Mouse (Mus musculus): ENCODE measurements around the gene Wnt3a. TPM values are rescaled to one million over a fixed set of nuclear protein-coding genes. Genes with fewer than 3 reads are reported as not detected.
A peak's percentile ranks its signal among the peaks of the same experiment; 100 is the strongest.

Gene Wnt3a
- polyA plus RNA-seq, 1 experiment from 2014 or later = not detected

GRCm38 (mm10) chr11:59330560-59330959 lies 40.0 kb upstream of the Wnt3a start:
- Histone ChIP-seq H3K4me1 (ENCODE audit: control insufficient read depth, insufficient read depth, low read length) (0 out of 2 replicates have a peak, but pooled peaks cover 8% of the 10 kb centered on the region), H3K4me2 (replicated peaks; ENCODE audit: low read depth, low read length) (no peak overlapping the region), H3K27me3 (ENCODE audit: control insufficient read depth, insufficient read depth, low read length) (no peaks in the 10 kb centered on the region), H3K9ac (replicated peaks; ENCODE audit: low read depth, low read length) (no peak overlapping the region), H3K4me3 (ENCODE audit: low read depth, low read length) (no peak overlapping the region), H3K27ac (ENCODE audit: low read length) (no peak overlapping the region), H3K9me3 (ENCODE audit: control insufficient read depth, low read depth, low read length) (no peaks in the 10 kb centered on the region), H3K36me3 (ENCODE audit: control insufficient read depth, insufficient read depth, low read length) (no peaks in the 10 kb centered on the region)
- 43% methylated on average over 5 of the region's 5 CpGs for WGBS
- ATAC-seq (ENCODE audit: insufficient number of reproducible peaks, insufficient read depth, low FRiP score, low read depth) = no peak

DNA sequence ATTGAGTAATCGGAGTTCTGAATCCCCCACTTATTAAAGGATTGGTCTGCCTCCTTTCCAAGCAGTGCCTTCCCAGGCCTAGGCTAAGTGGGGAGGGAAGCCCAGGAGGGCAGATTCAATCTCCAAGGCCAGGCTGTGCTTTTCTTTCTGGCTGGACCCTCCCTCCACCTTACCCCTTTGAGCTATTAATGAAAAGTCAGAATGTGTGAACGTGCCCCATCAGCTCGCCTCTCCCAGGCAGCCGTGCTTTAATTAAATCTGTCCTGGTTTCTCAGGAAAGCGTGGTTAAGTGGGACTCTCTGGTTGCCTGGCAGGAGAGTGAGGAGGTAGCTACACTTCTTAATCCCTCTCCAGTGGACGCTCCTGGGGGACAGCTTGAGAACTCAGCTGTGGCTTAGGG lies 39.1 kb upstream of the Wnt3a start:
- no peaks in the 10 kb centered on the region for H3K27me3 ChIP-seq (ENCODE audit: control insufficient read depth, insufficient read depth, low read length)
- 0 out of 2 replicates have a peak, but pooled peaks cover 8% of the 10 kb centered on the region for H3K4me1 ChIP-seq (ENCODE audit: control insufficient read depth, insufficient read depth, low read length)
- H3K4me3 ChIP-seq (ENCODE audit: low read depth, low read length) = no peak overlapping the region
- no peaks in the 10 kb centered on the region for H3K36me3 ChIP-seq (ENCODE audit: control insufficient read depth, insufficient read depth, low read length)
- no peak for ATAC-seq (ENCODE audit: insufficient number of reproducible peaks, insufficient read depth, low FRiP score, low read depth)
- 43% methylated on average over 6 of the region's 6 CpGs for WGBS
- H3K9ac ChIP-seq (replicated peaks; ENCODE audit: low read depth, low read length) = no peak overlapping the region
- no peak overlapping the region for H3K4me2 ChIP-seq (replicated peaks; ENCODE audit: low read depth, low read length)
- H3K27ac ChIP-seq (ENCODE audit: low read length) = no peak overlapping the region
- H3K9me3 ChIP-seq (ENCODE audit: control insufficient read depth, low read depth, low read length) = no peaks in the 10 kb centered on the region

GRCm38 (mm10) chr11:59327625-59328024 lies 37.1 kb upstream of the Wnt3a start:
- no peak overlapping the region for H3K4me3 ChIP-seq (ENCODE audit: low read depth, low read length)
- ATAC-seq (ENCODE audit: insufficient number of reproducible peaks, insufficient read depth, low FRiP score, low read depth) = no peak
- H3K4me1 ChIP-seq (ENCODE audit: control insufficient read depth, insufficient read depth, low read length) = no peaks in the 10 kb centered on the region
- no peak overlapping the region for H3K9ac ChIP-seq (replicated peaks; ENCODE audit: low read depth, low read length)
- no peaks in the 10 kb centered on the region for H3K9me3 ChIP-seq (ENCODE audit: control insufficient read depth, low read depth, low read length)
- no peak overlapping the region for H3K27ac ChIP-seq (ENCODE audit: low read length)
- no peaks in the 10 kb centered on the region for H3K36me3 ChIP-seq (ENCODE audit: control insufficient read depth, insufficient read depth, low read length)
- H3K4me2 ChIP-seq (replicated peaks; ENCODE audit: low read depth, low read length) = no peak overlapping the region
- 85% methylated on average over 18 of the region's 18 CpGs for WGBS
- H3K27me3 ChIP-seq (ENCODE audit: control insufficient read depth, insufficient read depth, low read length) = no peaks in the 10 kb centered on the region

DNA sequence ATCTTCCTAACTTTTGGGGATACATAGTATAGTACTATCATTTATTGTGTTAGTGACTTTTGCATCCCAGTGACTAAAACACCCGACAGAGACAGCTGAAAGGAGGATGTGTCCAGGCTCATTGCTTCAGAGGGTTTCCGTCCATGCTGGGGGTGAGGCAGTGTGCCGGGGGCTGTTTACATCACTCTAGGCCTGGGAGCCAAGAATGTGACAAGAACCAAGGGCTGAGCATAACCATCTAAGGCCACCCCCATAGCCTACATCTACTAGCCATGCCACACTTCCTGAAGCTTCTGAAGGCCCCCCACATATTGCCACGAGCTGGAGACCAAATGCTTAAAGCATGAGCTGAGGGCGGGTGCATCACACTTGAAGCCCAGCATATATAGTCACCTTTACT lies 34.2 kb upstream of the Wnt3a start:
- Histone ChIP-seq H3K4me1 (ENCODE audit: control insufficient read depth, insufficient read depth, low read length) (no peaks in the 10 kb centered on the region), H3K4me2 (replicated peaks; ENCODE audit: low read depth, low read length) (no peak overlapping the region), H3K27me3 (ENCODE audit: control insufficient read depth, insufficient read depth, low read length) (no peaks in the 10 kb centered on the region), H3K36me3 (ENCODE audit: control insufficient read depth, insufficient read depth, low read length) (no peaks in the 10 kb centered on the region), H3K9me3 (ENCODE audit: control insufficient read depth, low read depth, low read length) (no peaks in the 10 kb centered on the region), H3K27ac (ENCODE audit: low read length) (no peak overlapping the region), H3K4me3 (ENCODE audit: low read depth, low read length) (no peak overlapping the region), H3K9ac (replicated peaks; ENCODE audit: low read depth, low read length) (no peak overlapping the region)
- WGBS = 43% methylated on average over 5 of the region's 5 CpGs
- ATAC-seq (ENCODE audit: insufficient number of reproducible peaks, insufficient read depth, low FRiP score, low read depth) = no peak

DNA sequence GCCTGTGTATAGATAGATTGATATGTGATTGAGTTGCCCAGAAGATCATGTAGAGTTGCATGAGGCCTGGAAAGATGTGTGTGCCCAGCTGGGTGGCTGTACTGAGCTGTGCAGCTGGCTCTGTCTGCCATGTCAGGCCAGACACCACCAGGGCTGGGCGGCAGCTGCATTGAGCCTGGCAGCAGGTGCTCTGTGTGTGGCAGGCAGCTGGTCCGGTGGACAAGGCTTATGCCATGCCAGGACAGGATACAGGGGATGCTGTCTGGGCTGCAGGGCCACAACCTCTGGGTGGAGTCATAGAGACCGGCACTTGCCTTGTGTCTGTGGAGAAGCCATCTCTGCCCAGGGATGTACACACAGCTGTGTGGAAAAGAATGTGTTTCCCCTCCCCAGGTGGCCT lies 32.4 kb upstream of the Wnt3a start:
- Histone ChIP-seq H3K27me3 (ENCODE audit: control insufficient read depth, insufficient read depth, low read length) (no peaks in the 10 kb centered on the region), H3K4me3 (ENCODE audit: low read depth, low read length) (no peak overlapping the region), H3K4me2 (replicated peaks; ENCODE audit: low read depth, low read length) (no peak overlapping the region), H3K36me3 (ENCODE audit: control insufficient read depth, insufficient read depth, low read length) (no peaks in the 10 kb centered on the region), H3K4me1 (ENCODE audit: control insufficient read depth, insufficient read depth, low read length) (no peaks in the 10 kb centered on the region), H3K9ac (replicated peaks; ENCODE audit: low read depth, low read length) (no peak overlapping the region), H3K27ac (ENCODE audit: low read length) (no peak overlapping the region), H3K9me3 (ENCODE audit: control insufficient read depth, low read depth, low read length) (no peaks in the 10 kb centered on the region)
- 88% methylated on average over 3 of the region's 3 CpGs for WGBS
- no peak for ATAC-seq (ENCODE audit: insufficient number of reproducible peaks, insufficient read depth, low FRiP score, low read depth)

DNA sequence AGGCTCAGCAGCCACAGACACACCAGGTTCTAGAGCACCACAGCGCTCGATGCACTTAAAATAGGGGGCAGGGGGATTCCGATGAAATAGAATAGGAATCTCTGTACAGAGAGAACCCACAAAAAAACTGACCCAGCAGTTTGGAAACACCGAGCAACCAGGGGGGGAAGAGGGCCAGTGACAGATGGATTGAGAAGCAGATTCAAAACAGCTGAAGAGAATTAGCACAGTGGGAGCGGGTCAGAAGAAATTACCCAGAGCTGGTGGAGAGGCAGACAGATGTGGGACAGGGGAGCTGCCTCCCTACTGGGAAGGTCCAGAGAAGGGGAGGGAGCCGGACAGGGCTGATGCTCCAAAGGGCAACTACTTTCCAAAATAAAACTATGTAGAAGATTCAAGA lies 26.0 kb upstream of the Wnt3a start:
- WGBS = 55% methylated on average over 6 of the region's 6 CpGs
- Histone ChIP-seq H3K4me2 (replicated peaks; ENCODE audit: low read depth, low read length) (no peak overlapping the region), H3K27ac (ENCODE audit: low read length) (no peak overlapping the region), H3K4me1 (ENCODE audit: control insufficient read depth, insufficient read depth, low read length) (peaks cover 30% of the 10 kb centered on the region; the same call in 1 of the 2 replicates), H3K9ac (replicated peaks; ENCODE audit: low read depth, low read length) (no peak overlapping the region), H3K27me3 (ENCODE audit: control insufficient read depth, insufficient read depth, low read length) (no peaks in the 10 kb centered on the region), H3K36me3 (ENCODE audit: control insufficient read depth, insufficient read depth, low read length) (no peaks in the 10 kb centered on the region), H3K9me3 (ENCODE audit: control insufficient read depth, low read depth, low read length) (no peaks in the 10 kb centered on the region), H3K4me3 (ENCODE audit: low read depth, low read length) (no peak overlapping the region)
- ATAC-seq (ENCODE audit: insufficient number of reproducible peaks, insufficient read depth, low FRiP score, low read depth) = no peak

DNA sequence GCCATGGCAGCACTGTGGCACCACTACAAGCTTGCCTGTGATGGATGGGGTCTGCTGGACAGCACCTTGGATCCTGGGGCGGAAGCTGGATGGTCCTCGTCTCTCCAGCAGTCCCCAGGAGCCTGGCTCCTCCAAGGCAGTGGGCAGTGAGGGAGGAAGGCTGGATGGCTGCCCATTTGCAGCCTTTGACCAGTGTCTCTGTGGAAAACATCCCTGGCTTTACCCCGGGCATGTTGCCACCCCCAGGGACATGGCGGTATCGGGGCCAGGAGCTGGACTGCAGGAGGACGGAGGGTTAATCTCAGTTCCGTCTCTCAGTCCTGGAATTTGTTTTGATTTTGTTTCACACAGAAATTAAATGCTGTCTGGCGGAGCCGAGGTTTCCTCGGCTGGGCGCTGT lies 23.4 kb upstream of the Wnt3a start:
- Histone ChIP-seq H3K4me1 (ENCODE audit: control insufficient read depth, insufficient read depth, low read length) (peaks cover 44% of the 10 kb centered on the region; the same call in 1 of the 2 replicates), H3K4me2 (replicated peaks; ENCODE audit: low read depth, low read length) (0 out of 2 replicates have a peak overlapping the region, but pooled peaks have one; percentile 3), H3K4me3 (ENCODE audit: low read depth, low read length) (no peak overlapping the region), H3K27ac (ENCODE audit: low read length) (no peak overlapping the region), H3K36me3 (ENCODE audit: control insufficient read depth, insufficient read depth, low read length) (no peaks in the 10 kb centered on the region), H3K9ac (replicated peaks; ENCODE audit: low read depth, low read length) (no peak overlapping the region), H3K27me3 (ENCODE audit: control insufficient read depth, insufficient read depth, low read length) (no peaks in the 10 kb centered on the region), H3K9me3 (ENCODE audit: control insufficient read depth, low read depth, low read length) (no peaks in the 10 kb centered on the region)
- no peak for ATAC-seq (ENCODE audit: insufficient number of reproducible peaks, insufficient read depth, low FRiP score, low read depth)
- WGBS = 34% methylated on average over 11 of the region's 11 CpGs

GRCm38 (mm10) chr11:59313029-59313811 lies 22.7 kb upstream of the Wnt3a start:
- Histone ChIP-seq H3K9ac (replicated peaks; ENCODE audit: low read depth, low read length) (no peak overlapping the region), H3K36me3 (ENCODE audit: control insufficient read depth, insufficient read depth, low read length) (no peaks in the 10 kb centered on the region), H3K27me3 (ENCODE audit: control insufficient read depth, insufficient read depth, low read length) (no peaks in the 10 kb centered on the region), H3K4me3 (ENCODE audit: low read depth, low read length) (no peak overlapping the region), H3K27ac (ENCODE audit: low read length) (no peak overlapping the region), H3K9me3 (ENCODE audit: control insufficient read depth, low read depth, low read length) (no peaks in the 10 kb centered on the region), H3K4me1 (ENCODE audit: control insufficient read depth, insufficient read depth, low read length) (peaks cover 51% of the 10 kb centered on the region; the same call in 1 of the 2 replicates), H3K4me2 (replicated peaks; ENCODE audit: low read depth, low read length) (no peak overlapping the region)
- WGBS = 49% methylated on average over 16 of the region's 17 CpGs
- ATAC-seq (ENCODE audit: insufficient number of reproducible peaks, insufficient read depth, low FRiP score, low read depth) = no peak

DNA sequence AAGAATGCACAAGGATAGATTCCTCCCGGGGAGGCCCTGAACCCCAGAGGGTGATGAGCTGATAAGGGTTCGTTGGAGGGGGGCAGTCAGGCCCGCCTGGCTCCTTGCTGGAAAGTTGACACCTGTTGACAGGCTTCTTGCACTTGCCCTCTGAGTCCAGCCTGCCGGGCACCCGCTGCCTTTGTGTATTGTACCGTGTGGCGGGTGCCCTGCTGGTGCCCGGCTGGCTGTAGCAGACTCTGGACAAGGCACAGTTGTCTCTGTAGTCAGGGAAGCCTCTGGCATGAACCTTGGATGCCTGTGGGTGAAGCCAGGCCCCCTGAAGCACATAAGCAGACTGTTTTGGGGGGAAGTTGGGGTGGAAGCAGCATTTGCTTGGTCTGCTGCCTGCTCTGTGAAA lies 21.9 kb upstream of the Wnt3a start:
- Histone ChIP-seq H3K27ac (ENCODE audit: low read length) (no peak overlapping the region), H3K9ac (replicated peaks; ENCODE audit: low read depth, low read length) (no peak overlapping the region), H3K4me3 (ENCODE audit: low read depth, low read length) (no peak overlapping the region), H3K4me1 (ENCODE audit: control insufficient read depth, insufficient read depth, low read length) (peaks cover 56% of the 10 kb centered on the region; the same call in 1 of the 2 replicates), H3K36me3 (ENCODE audit: control insufficient read depth, insufficient read depth, low read length) (no peaks in the 10 kb centered on the region), H3K9me3 (ENCODE audit: control insufficient read depth, low read depth, low read length) (no peaks in the 10 kb centered on the region), H3K4me2 (replicated peaks; ENCODE audit: low read depth, low read length) (no peak overlapping the region), H3K27me3 (ENCODE audit: control insufficient read depth, insufficient read depth, low read length) (no peaks in the 10 kb centered on the region)
- 37% methylated on average over 8 of the region's 8 CpGs for WGBS
- ATAC-seq (ENCODE audit: insufficient number of reproducible peaks, insufficient read depth, low FRiP score, low read depth) = no peak
